Mouse (Mus musculus): Measurements from ENCODE around the gene Olfr1458. TPM values are rescaled to one million over a fixed set of nuclear protein-coding genes. Genes with fewer than 3 reads are reported as not detected.

The Olfr1458 gene
- not detected in 2 replicates for polyA plus RNA-seq (2015; fragmentation: Nextera tagmentation; extraction: Ambion mirVana)

DNA sequence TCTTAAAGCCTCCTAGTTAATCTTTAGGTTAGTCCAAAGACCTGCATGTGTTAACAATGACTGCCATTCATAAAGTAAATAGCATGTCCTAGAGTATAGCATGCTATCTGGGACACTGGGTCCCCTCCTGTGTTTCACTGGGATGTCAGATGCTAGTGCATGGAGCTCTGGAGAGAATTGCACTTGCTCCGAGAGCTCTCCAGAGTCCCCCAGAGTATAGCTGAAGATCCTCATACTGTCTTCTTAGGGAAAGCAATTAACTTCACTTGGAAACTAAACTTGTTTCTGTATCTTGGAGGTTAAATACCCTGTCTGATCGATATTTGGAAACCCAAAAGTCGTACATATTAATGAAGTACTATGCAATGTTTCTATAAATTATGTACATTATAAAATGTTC is at the start of gene Olfr1458:
Gene Olfr1458 (minus strand): TSS at position 101 of the 400 bp plus-strand sequence.
- no peak within 1 kb of the TSS for H3K4me2 ChIP-seq
- no peaks in the 10 kb centered on the region for H3K36me3 ChIP-seq
- WGBS = 91% methylated on average over 3 of the region's 3 CpGs
- no peaks in the 10 kb centered on the region for H3K4me1 ChIP-seq
- H3K27ac ChIP-seq (replicated peaks) = no peak within 1 kb of the TSS
- no peak within 1 kb of the TSS for H3K4me3 ChIP-seq (replicated peaks)
- no peak for ATAC-seq (ENCODE audit: low FRiP score)
- H3K9me3 ChIP-seq (replicated peaks) = peaks cover 9% of the 10 kb centered on the region; the same call in 1 of the 2 replicates
- no peaks in the 10 kb centered on the region for H3K27me3 ChIP-seq (replicated peaks)
- no peak within 1 kb of the TSS for H3K9ac ChIP-seq (replicated peaks)

DNA sequence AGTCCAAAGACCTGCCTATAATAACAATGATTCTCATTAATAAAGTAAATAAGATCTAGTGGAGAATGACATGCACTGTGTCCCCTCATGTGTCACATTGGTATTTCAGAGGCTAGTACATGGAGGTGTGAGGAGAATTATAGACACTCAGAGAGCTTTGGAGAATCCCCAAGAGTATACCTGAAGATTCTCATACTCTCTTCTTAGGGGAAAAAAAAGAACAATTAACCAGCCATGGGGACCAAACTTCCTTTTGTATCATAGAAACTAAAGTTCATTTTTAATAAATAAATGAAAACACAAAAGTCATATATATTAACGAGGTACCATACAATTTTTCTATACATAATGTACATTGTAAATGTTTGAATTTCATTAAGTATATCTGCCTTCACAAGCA is 42.9 kb upstream of the Olfr1458 start, which contains the start of gene Olfr1459:
Gene Olfr1459 (minus strand): TSS at position 101 of the 400 bp plus-strand sequence.
- no peak within 1 kb of the TSS for H3K4me2 ChIP-seq
- WGBS = 82% methylated on average over 1 of the region's 1 CpGs
- no peak within 1 kb of the TSS for H3K4me3 ChIP-seq (replicated peaks)
- no peak within 1 kb of the TSS for H3K9ac ChIP-seq (replicated peaks)
- H3K27me3 ChIP-seq (replicated peaks) = no peaks in the 10 kb centered on the region
- no peaks in the 10 kb centered on the region for H3K4me1 ChIP-seq
- no peaks in the 10 kb centered on the region for H3K36me3 ChIP-seq
- H3K9me3 ChIP-seq (replicated peaks) = 0 out of 2 replicates have a peak, but pooled peaks cover 11% of the 10 kb centered on the region
- H3K27ac ChIP-seq (replicated peaks) = no peak within 1 kb of the TSS
- ATAC-seq (ENCODE audit: low FRiP score) = no peak

DNA sequence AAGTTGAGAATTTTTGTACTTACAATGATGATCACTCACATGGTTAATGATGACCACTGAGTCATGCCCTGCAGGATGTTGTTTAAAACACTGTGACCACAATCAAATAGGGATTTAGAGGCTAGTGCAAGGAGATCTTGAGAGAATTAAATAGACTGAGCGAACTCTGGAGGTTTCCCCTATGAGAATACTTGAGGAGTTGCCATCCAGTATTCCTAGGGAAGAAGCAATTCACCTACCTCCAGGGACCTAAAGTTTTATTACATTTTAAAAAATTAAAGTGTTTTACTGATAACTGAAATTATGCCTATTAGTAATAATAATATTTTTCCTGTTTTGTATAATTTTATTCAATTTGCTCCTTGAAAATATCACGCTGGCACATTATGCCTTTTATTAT is 8.8 kb downstream of the Olfr1458 start, which contains the start of gene Olfr1457:
Gene Olfr1457 (minus strand): TSS at position 101 of the 400 bp plus-strand sequence.
- no peak within 1 kb of the TSS for H3K27ac ChIP-seq (replicated peaks)
- no peak within 1 kb of the TSS for H3K4me2 ChIP-seq
- H3K36me3 ChIP-seq = no peaks in the 10 kb centered on the region
- H3K9ac ChIP-seq (replicated peaks) = no peak within 1 kb of the TSS
- H3K4me1 ChIP-seq = no peaks in the 10 kb centered on the region
- H3K27me3 ChIP-seq (replicated peaks) = no peaks in the 10 kb centered on the region
- 82% methylated on average over 2 of the region's 2 CpGs for WGBS
- no peak for ATAC-seq (ENCODE audit: low FRiP score)
- H3K4me3 ChIP-seq (replicated peaks) = no peak within 1 kb of the TSS
- 0 out of 2 replicates have a peak, but pooled peaks cover 6% of the 10 kb centered on the region for H3K9me3 ChIP-seq (replicated peaks)

DNA sequence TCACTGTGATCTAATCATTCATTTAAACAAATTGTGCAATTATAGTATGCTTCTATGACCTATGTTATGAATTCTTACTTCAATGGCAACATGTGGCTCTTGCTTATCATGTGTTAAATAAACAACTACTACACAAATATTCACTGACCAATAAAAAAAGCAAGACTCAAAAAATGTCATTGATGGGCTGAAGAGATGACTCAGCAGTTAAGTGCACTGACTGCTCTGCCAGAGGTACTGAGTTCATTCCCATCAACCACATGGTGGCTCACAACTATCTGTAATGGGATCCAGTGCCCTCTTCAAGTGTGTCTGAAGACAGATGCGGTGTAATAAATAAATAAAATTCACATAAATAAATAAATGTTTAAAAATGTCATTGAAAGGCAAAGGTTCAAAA is 12.7 kb downstream of the Olfr1458 start:
- WGBS = 91% methylated on average over 1 of the region's 1 CpGs
- Histone ChIP-seq H3K36me3 (no peaks in the 10 kb centered on the region), H3K4me1 (no peaks in the 10 kb centered on the region), H3K4me2 (no peak overlapping the region), H3K9me3 (replicated peaks) (peaks cover 6% of the 10 kb centered on the region; the same call in 1 of the 2 replicates), H3K9ac (replicated peaks) (no peak overlapping the region), H3K27ac (replicated peaks) (no peak overlapping the region), H3K27me3 (replicated peaks) (no peaks in the 10 kb centered on the region), H3K4me3 (replicated peaks) (no peak overlapping the region)
- ATAC-seq (ENCODE audit: low FRiP score) = no peak

DNA sequence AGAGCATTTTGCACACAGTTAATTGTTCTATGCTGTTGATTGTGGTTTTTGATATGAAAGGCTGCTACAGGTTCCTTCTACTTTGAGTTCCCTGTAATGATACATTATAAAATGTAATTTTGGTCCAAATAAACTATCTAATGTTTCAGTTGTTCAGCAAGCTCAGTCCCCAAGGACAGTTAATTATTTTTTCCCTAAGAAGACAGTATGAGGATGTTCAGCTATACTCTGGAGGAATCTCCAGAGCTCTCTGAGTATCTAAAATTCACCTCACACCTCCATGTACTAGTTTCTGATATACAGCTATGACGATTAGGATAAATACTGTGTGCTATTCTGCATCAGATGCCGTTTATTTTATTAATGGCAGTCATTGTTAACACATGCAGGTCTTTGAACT is 46.3 kb downstream of the Olfr1458 start, which contains the start of gene Olfr1454:
Gene Olfr1454 (plus strand): TSS at position 301 of the 400 bp plus-strand sequence.
- ATAC-seq (ENCODE audit: low FRiP score) = no peak
- Histone ChIP-seq H3K4me1 (no peaks in the 10 kb centered on the region), H3K27ac (replicated peaks) (no peak within 1 kb of the TSS), H3K27me3 (replicated peaks) (no peaks in the 10 kb centered on the region), H3K4me3 (replicated peaks) (no peak within 1 kb of the TSS), H3K9me3 (replicated peaks) (peaks cover 17% of the 10 kb centered on the region), H3K9ac (replicated peaks) (no peak within 1 kb of the TSS), H3K4me2 (no peak within 1 kb of the TSS), H3K36me3 (no peaks in the 10 kb centered on the region)
- WGBS = 74% methylated on average over 2 of the region's 2 CpGs

Other genes starting within 250 kb of the Olfr1458 start
- gene Olfr1444, start 249.5 kb downstream of the Olfr1458 start, polyA plus RNA-seq (2015; fragmentation: Nextera tagmentation; extraction: Ambion mirVana) = not detected in 2 replicates
- not detected in 2 replicates for gene Olfr1445, start 222.9 kb downstream of the Olfr1458 start, polyA plus RNA-seq (2015; fragmentation: Nextera tagmentation; extraction: Ambion mirVana)
- gene Olfr1446, start 213.3 kb downstream of the Olfr1458 start, polyA plus RNA-seq (2015; fragmentation: Nextera tagmentation; extraction: Ambion mirVana) = not detected in 2 replicates
- gene Olfr1447, start 203.0 kb downstream of the Olfr1458 start, polyA plus RNA-seq (2015; fragmentation: Nextera tagmentation; extraction: Ambion mirVana) = not detected in 2 replicates
- gene Olfr1448, start 182.4 kb downstream of the Olfr1458 start, polyA plus RNA-seq (2015; fragmentation: Nextera tagmentation; extraction: Ambion mirVana) = not detected in 2 replicates
- gene Olfr1449, start 175.9 kb downstream of the Olfr1458 start, polyA plus RNA-seq (2015; fragmentation: Nextera tagmentation; extraction: Ambion mirVana) = not detected in 2 replicates
- gene Olfr1450, start 156.5 kb downstream of the Olfr1458 start, polyA plus RNA-seq (2015; fragmentation: Nextera tagmentation; extraction: Ambion mirVana) = not detected in 2 replicates
- gene Olfr1451, start 111.8 kb downstream of the Olfr1458 start, polyA plus RNA-seq (2015; fragmentation: Nextera tagmentation; extraction: Ambion mirVana) = not detected in 2 replicates
- gene Olfr1453, start 78.4 kb downstream of the Olfr1458 start, polyA plus RNA-seq (2015; fragmentation: Nextera tagmentation; extraction: Ambion mirVana) = not detected in 2 replicates
- not detected in 2 replicates for gene Olfr1454, start 46.2 kb downstream of the Olfr1458 start, polyA plus RNA-seq (2015; fragmentation: Nextera tagmentation; extraction: Ambion mirVana)
- gene Olfr1457, start 8.9 kb downstream of the Olfr1458 start, polyA plus RNA-seq (2015; fragmentation: Nextera tagmentation; extraction: Ambion mirVana) = not detected in 2 replicates
- gene Olfr1459, start 42.8 kb upstream of the Olfr1458 start, polyA plus RNA-seq (2015; fragmentation: Nextera tagmentation; extraction: Ambion mirVana) = 0.03 TPM in 1 of 2 replicates, not detected in the other
- gene Olfr1461, start 56.2 kb upstream of the Olfr1458 start, polyA plus RNA-seq (2015; fragmentation: Nextera tagmentation; extraction: Ambion mirVana) = not detected in 2 replicates
- not detected in 2 replicates for gene Olfr1462, start 79.0 kb upstream of the Olfr1458 start, polyA plus RNA-seq (2015; fragmentation: Nextera tagmentation; extraction: Ambion mirVana)
- not detected in 2 replicates for gene Olfr1463, start 124.6 kb upstream of the Olfr1458 start, polyA plus RNA-seq (2015; fragmentation: Nextera tagmentation; extraction: Ambion mirVana)
- gene Olfr1465, start 208.8 kb upstream of the Olfr1458 start, polyA plus RNA-seq (2015; fragmentation: Nextera tagmentation; extraction: Ambion mirVana) = not detected in 2 replicates
- gene Olfr1466, start 232.1 kb upstream of the Olfr1458 start, polyA plus RNA-seq (2015; fragmentation: Nextera tagmentation; extraction: Ambion mirVana) = not detected in 2 replicates